In genomic region chr11:115119409-115119808, GRCm38 (mm10) we compare ENCODE assay signal across 35 mouse cellular contexts. TPM values are rescaled to one million over a fixed set of nuclear protein-coding genes. Genes with fewer than 3 reads are reported as not detected.
DNase-seq lines count a peak whose midpoint lies in the region; ATAC-seq and TF ChIP-seq lines count a peak whose summit lies in the region.
"Had no signal": no experiment of that assay in that cellular context is flagged by ENCODE, and none has a peak within 500 bp of the region (broad histone marks: within the 10 kb centered on the region; RNA-seq: fewer than 3 reads in every experiment).

No protein-coding gene starts in this region.

- no peak for TF ChIP-seq CTCF in bone marrow, adult 2 months (IDR thresholded peaks at IDR 0.05; ENCODE audit: control insufficient read depth, insufficient read depth, low read length)
- no peak for TF ChIP-seq CTCF in liver, postnatal 0 days (IDR thresholded peaks at IDR 0.05; ENCODE audit: low read depth)

- peak; percentile 22 to 28 for DNase-seq in lung, adult 18-20 months
- no peak for DNase-seq in lung, postnatal 14 days
- DNase-seq in liver, postnatal 0 days, result peak; percentile 31
- no peak for DNase-seq in thymus, postnatal 0 days (ENCODE audit: low spot score)
- no peak for DNase-seq in layer of hippocampus, adult 18-20 months (ENCODE audit: low spot score in 2 of 2)
- DNase-seq: adrenal gland, adult 8-10 months; cerebellum, adult 11 months; cerebellum, adult 9-10 months; gastrocnemius, postnatal 10 days; heart, postnatal 14 days; kidney, adult 11 months; kidney, postnatal 4 days; layer of hippocampus, postnatal 36 days; midbrain, embryonic 14.5 days; right cerebral cortex, adult 18-20 months; spleen, adult 18-20 months; thymus, adult 18-20 months; thymus, postnatal 36 days had no signal

- H3K4me1 ChIP-seq in bone marrow, adult 2 months (ENCODE audit: control insufficient read depth, insufficient read depth, low read length), result peaks cover 10% of the 10 kb centered on the region; the same call in 1 of the 2 replicates
- no peaks in the 10 kb centered on the region for H3K4me1 ChIP-seq in liver, postnatal 0 days (ENCODE audit: insufficient read depth)
- H3K4me1 ChIP-seq: hindbrain, embryonic 10.5 days; hindbrain, embryonic 15.5 days; kidney, embryonic 15.5 days; limb, embryonic 10.5 days; limb, embryonic 15.5 days; lung, embryonic 15.5 days; neural tube, embryonic 15.5 days had no signal

- no peaks in the 10 kb centered on the region for H3K36me3 ChIP-seq in liver, postnatal 0 days (replicated peaks; ENCODE audit: insufficient read depth, low read length)
- H3K36me3 ChIP-seq: hindbrain, embryonic 10.5 days; hindbrain, embryonic 15.5 days; kidney, embryonic 15.5 days; limb, embryonic 10.5 days; limb, embryonic 15.5 days; lung, embryonic 15.5 days; neural tube, embryonic 15.5 days had no signal

- no peak for TF ChIP-seq EP300 in liver, postnatal 0 days (IDR thresholded peaks at IDR 0.05; ENCODE audit: low read depth)

- H3K9me3 ChIP-seq in liver, postnatal 0 days (ENCODE audit: low read length), result no peaks in the 10 kb centered on the region
- H3K9me3 ChIP-seq: hindbrain, embryonic 10.5 days; hindbrain, embryonic 15.5 days; kidney, embryonic 15.5 days; limb, embryonic 10.5 days; limb, embryonic 15.5 days; lung, embryonic 15.5 days; neural tube, embryonic 15.5 days had no signal

- no peaks in the 10 kb centered on the region for H3K27me3 ChIP-seq in liver, postnatal 0 days (ENCODE audit: insufficient read depth, low read length)
- H3K27me3 ChIP-seq: hindbrain, embryonic 15.5 days; kidney, embryonic 15.5 days; limb, embryonic 15.5 days; lung, embryonic 15.5 days; neural tube, embryonic 15.5 days had no signal

- WGBS in bone marrow, adult 2 months, result 31% methylated on average over 9 of the region's 9 CpGs
- WGBS in liver, postnatal 0 days (ENCODE audit: insufficient replicate concordance), result 50% methylated on average over 9 of the region's 9 CpGs

- no peak overlapping the region for H3K9ac ChIP-seq in liver, postnatal 0 days (replicated peaks)
- H3K9ac ChIP-seq: hindbrain, embryonic 15.5 days; kidney, embryonic 15.5 days; limb, embryonic 15.5 days; lung, embryonic 15.5 days; neural tube, embryonic 15.5 days had no signal

- H3K4me2 ChIP-seq in liver, postnatal 0 days (ENCODE audit: low read depth, low read length), result no peak overlapping the region
- H3K4me2 ChIP-seq: hindbrain, embryonic 15.5 days; kidney, embryonic 15.5 days; limb, embryonic 15.5 days; lung, embryonic 15.5 days; neural tube, embryonic 15.5 days had no signal

- peak overlapping the region; percentile 25 for H3K4me3 ChIP-seq in bone marrow, adult 2 months (replicated peaks; ENCODE audit: control insufficient read depth, low read depth, low read length)
- H3K4me3 ChIP-seq in liver, postnatal 0 days (ENCODE audit: low read depth, low read length), result no peak overlapping the region
- H3K4me3 ChIP-seq: erythroblast, embryonic 14.5 days; hindbrain, embryonic 10.5 days; hindbrain, embryonic 15.5 days; kidney, embryonic 15.5 days; limb, embryonic 10.5 days; limb, embryonic 15.5 days; lung, embryonic 15.5 days; neural tube, embryonic 15.5 days had no signal

- ATAC-seq in liver, postnatal 0 days, result 0 out of 2 replicates have a peak, but pooled peaks have one; percentile 21
- peak; percentile 72 for ATAC-seq in megakaryocyte progenitor cell, adult 5-6 weeks (replicated peaks; ENCODE audit: poor library complexity)
- ATAC-seq in activated CD4-positive, CD25-positive, alpha-beta regulatory T cell, adult 4 months, result no peak
- ATAC-seq: CD4-positive, CD25-positive, alpha-beta regulatory T cell, adult 4 months; forebrain, embryonic 16.5 days; inflammation-experienced regulatory T-cells, adult 6 months had no signal

- peak overlapping the region; percentile 62 for H3K27ac ChIP-seq in bone marrow, adult 2 months (ENCODE audit: control insufficient read depth, insufficient read depth, low read depth, low read length, poor library complexity)
- H3K27ac ChIP-seq in liver, postnatal 0 days (ENCODE audit: low read depth), result peak overlapping the region; percentile 41
- H3K27ac ChIP-seq: hindbrain, embryonic 10.5 days; hindbrain, embryonic 15.5 days; kidney, embryonic 15.5 days; limb, embryonic 10.5 days; limb, embryonic 15.5 days; lung, embryonic 15.5 days; neural tube, embryonic 15.5 days; stomach, postnatal 0 days had no signal

- no peak for TF ChIP-seq POLR2A in bone marrow, adult 2 months (IDR thresholded peaks at IDR 0.05; ENCODE audit: borderline replicate concordance, control insufficient read depth, low read depth, low read length)

RNA-seq across cellular contexts. Expression of gene Cd300lf, which starts 14.4 kb away (rescaled TPM):
- polyA plus RNA-seq in bone marrow, adult 2 months (2011; ENCODE audit: insufficient read depth, insufficient read length, low replicate concordance, missing spikeins), result 39.9 and 79.7 TPM in 2 replicates
- polyA plus RNA-seq in liver, postnatal 0 days (2015; fragmentation: Nextera tagmentation; extraction: Ambion mirVana), result 8.5 and 9.3 TPM in 2 replicates
- total RNA-seq in megakaryocyte progenitor cell, adult 5-6 weeks (2015), result 2.1 and 2.3 TPM in 2 replicates
- total RNA-seq in megakaryocyte progenitor cell, adult 5-6 weeks (2017), result 1.6 and 1.8 TPM in 2 replicates
- 0.76 and 2.0 TPM in 2 replicates for polyA plus RNA-seq in thymus, postnatal 0 days (2015; fragmentation: Nextera tagmentation; extraction: Ambion mirVana)
- under 1 TPM; 0.45 to 0.51 TPM for total RNA-seq in layer of hippocampus, adult 18-20 months (2021)
- polyA plus RNA-seq in activated CD4-positive, CD25-positive, alpha-beta regulatory T cell, adult 4 months (2017; shearing (Covaris generic)), result 1 to 10 TPM in 1 of 2 experiments, under 1 TPM in 1; 0.37 to 1.5 TPM
- polyA plus RNA-seq: erythroblast, embryonic 14.5 days; forebrain, embryonic 11.5 days; hindbrain, embryonic 10.5 days; midbrain, embryonic 14.5 days had no signal

RNA-seq across cellular contexts. Expression of gene Rab37, which starts 28.2 kb away (rescaled TPM):
- 5.3 and 11.6 TPM in 2 replicates for polyA plus RNA-seq in bone marrow, adult 2 months (2011; ENCODE audit: insufficient read depth, insufficient read length, low replicate concordance, missing spikeins)
- 2.5 and 3.1 TPM in 2 replicates for polyA plus RNA-seq in liver, postnatal 0 days (2015; fragmentation: Nextera tagmentation; extraction: Ambion mirVana)
- total RNA-seq in megakaryocyte progenitor cell, adult 5-6 weeks (2015), result 4.6 and 9.6 TPM in 2 replicates
- total RNA-seq in megakaryocyte progenitor cell, adult 5-6 weeks (2017), result 8.5 and 13.9 TPM in 2 replicates
- polyA plus RNA-seq in thymus, postnatal 0 days (2015; fragmentation: Nextera tagmentation; extraction: Ambion mirVana), result 43.4 and 47.1 TPM in 2 replicates
- total RNA-seq in layer of hippocampus, adult 18-20 months (2021), result 1 to 10 TPM; 3.7 to 4.2 TPM
- 100 to 1,000 TPM; 149 to 158 TPM for polyA plus RNA-seq in activated CD4-positive, CD25-positive, alpha-beta regulatory T cell, adult 4 months (2017; shearing (Covaris generic))

RNA-seq across cellular contexts. Expression of gene Slc9a3r1, which starts 43.7 kb away (rescaled TPM):
- 21.9 and 51.0 TPM in 2 replicates for polyA plus RNA-seq in bone marrow, adult 2 months (2011; ENCODE audit: insufficient read depth, insufficient read length, low replicate concordance, missing spikeins)
- 101 and 115 TPM in 2 replicates for polyA plus RNA-seq in liver, postnatal 0 days (2015; fragmentation: Nextera tagmentation; extraction: Ambion mirVana)
- 51.4 TPM in 2 replicates for total RNA-seq in megakaryocyte progenitor cell, adult 5-6 weeks (2015)
- 44.7 and 49.4 TPM in 2 replicates for total RNA-seq in megakaryocyte progenitor cell, adult 5-6 weeks (2017)
- polyA plus RNA-seq in thymus, postnatal 0 days (2015; fragmentation: Nextera tagmentation; extraction: Ambion mirVana), result 255 and 279 TPM in 2 replicates
- total RNA-seq in layer of hippocampus, adult 18-20 months (2021), result 10 to 100 TPM; 66.9 to 70.4 TPM
- polyA plus RNA-seq in activated CD4-positive, CD25-positive, alpha-beta regulatory T cell, adult 4 months (2017; shearing (Covaris generic)), result 100 to 1,000 TPM; 166 to 228 TPM

RNA-seq across cellular contexts. Expression of gene Cd300e, which starts 57.4 kb away (rescaled TPM):
- not detected in 2 replicates for polyA plus RNA-seq in bone marrow, adult 2 months (2011; ENCODE audit: insufficient read depth, insufficient read length, low replicate concordance, missing spikeins)
- 0.98 and 1.1 TPM in 2 replicates for polyA plus RNA-seq in liver, postnatal 0 days (2015; fragmentation: Nextera tagmentation; extraction: Ambion mirVana)
- total RNA-seq in megakaryocyte progenitor cell, adult 5-6 weeks (2015), result 0.17 and 0.42 TPM in 2 replicates
- total RNA-seq in megakaryocyte progenitor cell, adult 5-6 weeks (2017), result 0.10 and 0.25 TPM in 2 replicates
- 0.05 and 0.18 TPM in 2 replicates for polyA plus RNA-seq in thymus, postnatal 0 days (2015; fragmentation: Nextera tagmentation; extraction: Ambion mirVana)
- total RNA-seq in layer of hippocampus, adult 18-20 months (2021), result not detected
- polyA plus RNA-seq in activated CD4-positive, CD25-positive, alpha-beta regulatory T cell, adult 4 months (2017; shearing (Covaris generic)), result not detected
- total RNA-seq: gastrocnemius, postnatal 10 days; layer of hippocampus, postnatal 36 days had no signal
- polyA plus RNA-seq: erythroblast, embryonic 14.5 days; forebrain, embryonic 11.5 days; forebrain, embryonic 16.5 days; heart, embryonic 14.5 days; hindbrain, embryonic 10.5 days; hindbrain, embryonic 15.5 days; kidney, embryonic 15.5 days; limb, embryonic 10.5 days; midbrain, embryonic 14.5 days; stomach, postnatal 0 days had no signal

Comparison
In these comparisons a context has a peak if more than half of its experiments do, and no peak if none do; other contexts are left out.
1. DNase-seq: peak in lung, adult 18-20 months (2 of 2) and liver, postnatal 0 days (single experiment); none in lung, postnatal 14 days (single experiment), thymus, postnatal 0 days (single experiment) and layer of hippocampus, adult 18-20 months (0 of 2).